Mouse (Mus musculus) forebrain, embryonic 14.5 days (tissue): ENCODE measurements around the gene Sh2d3c. TPM values are rescaled to one million over a fixed set of nuclear protein-coding genes. Genes with fewer than 3 reads are reported as not detected.

Experiments
- ATAC-seq: fragments of 200-750 bp; cut with Nextera tagmentation; 2 replicates; pipeline ENCODE4 v1.8.0; 2017; ENCODE audit warnings: mild to moderate bottlenecking, moderate library complexity
- DNase-seq: peaks from one replicate; pipeline ENCODE4 v3.0.0-alpha.2; 2015; ENCODE audit warnings: low spot score
- H3K27ac ChIP-seq: fragments of 300-500 bp; sonication (generic); 2 replicates; pipeline ENCODE4 v1.5.1; 2014; ENCODE audit warnings: low read depth, mild to moderate bottlenecking, control low read depth, low read length, moderate library complexity
- H3K27me3 ChIP-seq: fragments of 300-500 bp; sonication (generic); replicated peaks from 2 replicates; pipeline ENCODE4 v1.6.1; 2014; ENCODE audit warnings: low read length, control low read depth, mixed read lengths; ENCODE audit not compliant: control insufficient read depth, insufficient read depth
- H3K36me3 ChIP-seq: fragments of 300-500 bp; sonication (generic); 2 replicates; pipeline ENCODE4 v1.6.1; 2014; ENCODE audit warnings: low read length, control low read depth; ENCODE audit not compliant: control insufficient read depth, insufficient read depth
- H3K4me1 ChIP-seq: fragments of 300-500 bp; sonication (generic); 2 replicates; pipeline ENCODE4 v1.6.1; 2014; ENCODE audit warnings: antibody characterized with exemption, low read length, control low read depth; ENCODE audit not compliant: control insufficient read depth, insufficient read depth
- H3K4me2 ChIP-seq: fragments of 300-500 bp; sonication (generic); 2 replicates; pipeline ENCODE4 v1.6.1; 2014; ENCODE audit warnings: mild to moderate bottlenecking, control low read depth, low read length
- H3K4me3 ChIP-seq: fragments of 300-500 bp; sonication (generic); 2 replicates; pipeline ENCODE4 v1.5.1; 2014; ENCODE audit warnings: low read depth, low read length, control low read depth
- H3K9ac ChIP-seq: fragments of 300-500 bp; sonication (generic); 2 replicates; pipeline ENCODE4 v1.6.1; 2014; ENCODE audit warnings: mild to moderate bottlenecking, low read length, control low read depth, moderate library complexity
- H3K9me3 ChIP-seq: fragments of 300-500 bp; sonication (generic); replicated peaks from 2 replicates; pipeline ENCODE4 v1.6.1; 2016; ENCODE audit warnings: low read length, control low read depth, mixed read lengths; ENCODE audit not compliant: control insufficient read depth
- WGBS: fragments of 180-500 bp; shearing (Covaris S2); extraction: QIAGEN DNeasy Blood & Tissue Kit; methylation state at CpG from one replicate; pipeline ENCODE4 v1.1.7; 2014; 5-methylcytosine and 5-hydroxymethylcytosine counted together
- polyA plus RNA-seq: library from polyadenylated mRNA; unstranded; fragments of >200 nt; fragmentation: Nextera tagmentation; extraction: Ambion mirVana; gene quantifications from 2 replicates; pipeline ENCODE4 v1.2.1, GENCODE M21; 2014

The Sh2d3c gene
- polyA plus RNA-seq, 1 experiment from 2014 or later = 25.8 TPM

DNA sequence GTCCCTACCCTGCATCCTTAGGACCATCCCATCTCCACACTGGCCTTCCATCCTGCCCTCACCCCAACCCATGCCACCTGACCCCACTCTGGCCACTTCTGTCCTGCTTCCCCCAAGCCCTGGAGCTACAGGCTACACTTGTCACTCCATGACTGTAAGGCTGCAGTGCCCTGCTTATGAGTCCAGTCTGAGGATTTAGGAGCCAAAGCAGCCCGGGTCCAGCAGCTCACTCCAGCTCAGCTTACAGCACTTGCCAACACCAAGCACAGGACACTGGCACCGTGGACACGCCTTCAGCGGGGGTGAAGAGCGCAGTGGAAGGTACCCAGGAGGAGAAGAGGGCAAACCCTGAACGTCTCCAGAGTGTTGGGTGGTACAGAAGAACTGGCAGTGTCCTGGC, 13.9 kb upstream of the Sh2d3c start:
- Histone ChIP-seq H3K36me3 (peaks cover 85% of the 10 kb centered on the region), H3K27ac (no peak overlapping the region), H3K9me3 (no peaks in the 10 kb centered on the region), H3K27me3 (no peaks in the 10 kb centered on the region), H3K4me2 (no peak overlapping the region), H3K4me1 (peaks cover 8% of the 10 kb centered on the region), H3K9ac (no peak overlapping the region), H3K4me3 (no peak overlapping the region)
- DNase-seq = no peak
- WGBS = 95% methylated on average over 6 of the region's 6 CpGs
- no peak for ATAC-seq

- WGBS = 28% methylated on average over 3 of the region's 3 CpGs
- Histone ChIP-seq H3K27me3 (no peaks in the 10 kb centered on the region), H3K27ac (no peak overlapping the region), H3K9me3 (no peaks in the 10 kb centered on the region), H3K4me2 (no peak overlapping the region), H3K4me3 (no peak overlapping the region), H3K4me1 (peaks cover 8% of the 10 kb centered on the region), H3K36me3 (peaks cover 75% of the 10 kb centered on the region), H3K9ac (no peak overlapping the region)
- no peak for ATAC-seq
- DNase-seq = peak; percentile 81
Observed at GRCm38 (mm10) chr2:32708643-32709042, 12.2 kb upstream of the Sh2d3c start.

DNA sequence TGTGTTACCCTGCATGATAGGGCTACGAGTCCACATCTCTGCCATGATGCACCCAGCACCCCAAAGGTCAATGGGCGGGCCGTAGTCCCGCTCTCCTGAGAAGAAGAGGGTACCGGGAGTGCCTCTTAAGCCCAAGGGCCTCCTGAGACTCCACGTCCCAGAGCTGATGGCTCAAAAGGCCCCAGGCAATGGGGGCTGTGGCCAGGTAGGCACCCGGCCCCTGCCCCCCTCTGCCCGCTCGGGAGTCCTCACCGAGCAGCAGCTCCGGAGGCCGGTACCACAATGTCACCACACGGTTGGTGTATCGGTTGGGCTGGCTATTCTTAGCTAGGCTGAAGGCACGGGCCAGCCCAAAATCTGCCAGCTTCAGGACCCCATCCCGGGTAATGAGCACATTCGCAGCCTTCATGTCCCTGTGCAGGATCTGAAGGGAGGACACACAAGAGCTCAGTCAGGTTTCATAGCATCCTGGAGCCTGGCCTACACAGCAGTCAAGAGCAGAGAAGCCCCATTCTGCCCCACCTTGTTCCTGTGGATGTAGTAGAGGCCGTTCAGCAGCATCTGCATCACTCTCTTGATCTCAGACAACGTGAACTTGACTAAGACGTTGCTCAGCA, 11.2 kb upstream of the Sh2d3c start:
- no peak for ATAC-seq
- WGBS = 93% methylated on average over 20 of the region's 20 CpGs
- H3K36me3 ChIP-seq = peaks cover 65% of the 10 kb centered on the region

GRCm38 (mm10) chr2:32710425-32710824, 10.4 kb upstream of the Sh2d3c start:
- H3K9me3 ChIP-seq = no peaks in the 10 kb centered on the region
- no peak overlapping the region for H3K4me2 ChIP-seq
- no peaks in the 10 kb centered on the region for H3K27me3 ChIP-seq
- no peak overlapping the region for H3K27ac ChIP-seq
- ATAC-seq = no peak
- H3K4me3 ChIP-seq = no peak overlapping the region
- no peak for DNase-seq
- 87% methylated on average over 5 of the region's 5 CpGs for WGBS
- H3K4me1 ChIP-seq = peaks cover 14% of the 10 kb centered on the region
- peaks cover 59% of the 10 kb centered on the region for H3K36me3 ChIP-seq
- no peak overlapping the region for H3K9ac ChIP-seq

More for the DNA sequence above, 11.2 kb upstream of the Sh2d3c start:
- no peaks in the 10 kb centered on the region for H3K27me3 ChIP-seq
- H3K4me3 ChIP-seq = no peak overlapping the region
- H3K9me3 ChIP-seq = no peaks in the 10 kb centered on the region
- peaks cover 14% of the 10 kb centered on the region for H3K4me1 ChIP-seq
- H3K9ac ChIP-seq = no peak overlapping the region
- H3K27ac ChIP-seq = no peak overlapping the region
- no peak overlapping the region for H3K4me2 ChIP-seq
- DNase-seq = no peak

DNA sequence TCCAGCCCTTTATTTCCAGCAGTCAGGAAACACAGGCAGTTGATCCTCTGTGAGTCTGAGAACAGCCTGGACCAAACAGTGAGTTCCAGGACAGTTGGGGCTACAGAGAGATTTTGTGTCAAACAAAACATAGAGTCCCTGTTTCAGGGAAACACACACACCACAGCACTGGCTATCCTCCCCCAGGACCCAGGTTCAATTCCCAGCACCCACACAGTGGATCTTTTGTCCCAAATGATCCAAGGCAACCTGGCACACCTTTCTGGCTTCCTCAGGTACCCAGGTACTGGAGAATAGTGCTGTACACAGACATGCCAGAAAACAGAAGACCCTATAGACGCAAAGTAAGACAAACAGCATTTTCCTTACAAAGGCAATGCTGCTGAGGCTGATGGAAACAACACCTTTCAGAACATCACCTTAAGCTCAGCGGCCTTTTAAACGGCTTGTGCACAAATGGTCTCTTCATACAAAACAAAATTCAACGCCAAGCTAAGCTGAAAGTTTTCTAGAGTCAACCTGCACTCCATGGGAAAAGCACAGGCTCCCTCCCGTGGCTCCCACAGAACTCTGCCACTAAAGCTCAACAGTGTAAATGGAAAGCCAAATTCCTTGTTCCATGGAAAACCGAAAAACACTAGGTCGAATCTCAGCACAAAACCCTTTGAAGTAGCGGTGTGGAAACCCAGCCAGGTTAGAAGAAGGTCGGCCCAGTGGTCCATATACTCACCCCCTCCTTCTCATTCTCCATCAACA, 9.4 kb upstream of the Sh2d3c start:
- peak overlapping the region; percentile 89 for H3K4me3 ChIP-seq
- 31% methylated on average over 9 of the region's 9 CpGs for WGBS
- H3K9ac ChIP-seq = peak overlapping the region; percentile 72
- peaks cover 48% of the 10 kb centered on the region for H3K36me3 ChIP-seq
- H3K27me3 ChIP-seq = no peaks in the 10 kb centered on the region
- peak overlapping the region; percentile 90 for H3K4me2 ChIP-seq
- H3K9me3 ChIP-seq = no peaks in the 10 kb centered on the region
- no peak for DNase-seq
- no peak overlapping the region for H3K27ac ChIP-seq
- ATAC-seq = no peak
- H3K4me1 ChIP-seq = peaks cover 14% of the 10 kb centered on the region

GRCm38 (mm10) chr2:32712108-32712551, 8.7 kb upstream of the Sh2d3c start:
- H3K4me3 ChIP-seq = peak overlapping the region; percentile 89
- ATAC-seq (peak; percentile 16), DNase-seq (peak; percentile 41)
- under 1% methylated on average over 41 of the region's 41 CpGs for WGBS
- peak overlapping the region; percentile 90 for H3K4me2 ChIP-seq
- no peaks in the 10 kb centered on the region for H3K27me3 ChIP-seq
- no peaks in the 10 kb centered on the region for H3K9me3 ChIP-seq
- H3K36me3 ChIP-seq = peaks cover 42% of the 10 kb centered on the region
- H3K9ac ChIP-seq = peak overlapping the region; percentile 72
- peaks cover 14% of the 10 kb centered on the region for H3K4me1 ChIP-seq
- peak overlapping the region; percentile 97 for H3K27ac ChIP-seq

DNA sequence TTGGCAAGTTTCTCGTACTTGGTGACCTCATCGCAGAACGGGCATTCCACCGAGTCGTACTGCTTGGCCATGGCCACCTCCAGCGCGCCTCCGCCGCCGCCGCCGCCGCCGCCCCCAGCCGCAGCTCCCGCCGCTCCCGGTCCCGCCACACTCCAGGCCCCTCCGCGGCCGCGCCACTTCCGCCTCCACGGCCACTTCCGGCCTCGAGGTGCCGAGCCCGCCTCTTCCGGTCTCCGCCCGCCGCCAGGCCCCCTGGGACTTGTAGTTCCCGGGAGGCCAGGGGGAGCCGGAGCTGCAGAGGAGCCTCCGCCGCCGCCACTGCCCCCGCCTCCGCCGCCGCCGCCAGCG, 8.3 kb upstream of the Sh2d3c start:
- H3K4me1 ChIP-seq = peaks cover 14% of the 10 kb centered on the region
- under 1% methylated on average over 28 of the region's 44 CpGs for WGBS
- peak overlapping the region; percentile 90 for H3K4me2 ChIP-seq
- peaks cover 37% of the 10 kb centered on the region for H3K36me3 ChIP-seq
- peak overlapping the region; percentile 97 for H3K27ac ChIP-seq
- no peaks in the 10 kb centered on the region for H3K9me3 ChIP-seq
- H3K4me3 ChIP-seq = peak overlapping the region; percentile 89
- no peaks in the 10 kb centered on the region for H3K27me3 ChIP-seq
- H3K9ac ChIP-seq = peak overlapping the region; percentile 72
- peak; percentile 95 for DNase-seq
- peak; percentile 91 for ATAC-seq

- Histone ChIP-seq H3K36me3 (peaks cover 31% of the 10 kb centered on the region), H3K4me1 (peaks cover 14% of the 10 kb centered on the region), H3K4me2 (peak within 1 kb of the TSS; percentile 90), H3K27me3 (no peaks in the 10 kb centered on the region), H3K9ac (peak within 1 kb of the TSS; percentile 72), H3K27ac (peak within 1 kb of the TSS; percentile 97), H3K9me3 (no peaks in the 10 kb centered on the region), H3K4me3 (peak within 1 kb of the TSS; percentile 89)
- WGBS = under 1% methylated on average over 44 of the region's 79 CpGs
- DNase-seq (peak; percentile 93), ATAC-seq (peak; percentile 92)
Observed at GRCm38 (mm10) chr2:32712934-32713817, 7.7 kb upstream of the Sh2d3c start, which contains the start of gene Cdk9. Gene Cdk9 (minus strand): TSS chr2:32713076.
